Mouse (Mus musculus) G1E (cell line): ENCODE data around the gene Kcns1.

Source experiments
- CTCF ChIP-seq: IDR thresholded peaks from 2 replicates; pipeline ENCODE4 v1.5.1; 2012; ENCODE audit warnings: low read depth, low read length, inconsistent platforms, mixed read lengths
- GATA1 ChIP-seq: IDR thresholded peaks from 2 replicates; pipeline ENCODE4 v1.6.1; 2012; ENCODE audit warnings: borderline replicate concordance, low read length, inconsistent platforms, mixed read lengths
- GATA2 ChIP-seq: IDR thresholded peaks from 2 replicates; pipeline ENCODE4 v1.6.1; 2012; ENCODE audit warnings: low read depth, low read length, inconsistent platforms, borderline replicate concordance
- POLR2AphosphoS5 ChIP-seq: IDR thresholded peaks from 2 replicates; pipeline ENCODE4 v1.6.1; 2012; ENCODE audit warnings: low read depth, low read length, inconsistent platforms; ENCODE audit not compliant: insufficient replicate concordance
- TAL1 ChIP-seq: conservative IDR thresholded peaks from 2 replicates; pipeline ENCODE4 v1.6.1; 2012; ENCODE audit warnings: low read depth, low read length, inconsistent platforms, mixed read lengths

GRCm38 (mm10) chr2:164134563-164134962 lies 36.4 kb downstream of the Kcns1 start:
- TF ChIP-seq CTCF: no peak
- TF ChIP-seq GATA2: no peak
- TF ChIP-seq TAL1: no peak
- no peak for TF ChIP-seq POLR2AphosphoS5
- no peak for TF ChIP-seq GATA1
